Mouse (Mus musculus) spleen, adult 18-20 months (tissue): ENCODE results near the gene Dmpk.

ENCODE experiments used
- DNase-seq, 2 experiments: peaks; one replicate each; pipeline ENCODE4 v3.0.0; 2022; ENCODE audit warnings: mixed read lengths in 2 of 2

Gene Dmpk

DNA sequence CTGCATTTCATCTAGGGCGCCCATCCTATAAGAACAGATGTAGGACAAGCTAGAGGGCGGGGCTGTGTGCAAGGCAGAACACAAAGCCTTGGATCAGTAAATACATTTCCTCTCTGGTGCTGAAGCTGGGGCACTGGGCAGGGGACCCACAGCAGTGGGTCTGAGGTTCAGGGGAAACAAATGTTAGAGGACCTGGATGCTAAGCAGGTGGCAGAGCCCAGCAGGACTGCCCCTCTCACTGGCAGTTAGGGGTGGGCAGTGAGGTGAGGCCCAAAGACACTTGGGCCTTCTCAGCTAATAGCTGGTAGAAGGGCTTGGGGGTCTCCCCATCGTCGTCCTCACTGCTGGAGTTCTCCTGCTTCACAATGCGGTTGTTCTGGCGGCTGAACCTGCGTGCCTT lies 15.2 kb downstream of the Dmpk start:
- no peak for DNase-seq

GRCm38 (mm10) chr7:19100290-19100689 lies 16.6 kb downstream of the Dmpk start:
- no peak for DNase-seq

GRCm38 (mm10) chr7:19103741-19104140 lies 20.1 kb downstream of the Dmpk start:
- no peak for DNase-seq

DNA sequence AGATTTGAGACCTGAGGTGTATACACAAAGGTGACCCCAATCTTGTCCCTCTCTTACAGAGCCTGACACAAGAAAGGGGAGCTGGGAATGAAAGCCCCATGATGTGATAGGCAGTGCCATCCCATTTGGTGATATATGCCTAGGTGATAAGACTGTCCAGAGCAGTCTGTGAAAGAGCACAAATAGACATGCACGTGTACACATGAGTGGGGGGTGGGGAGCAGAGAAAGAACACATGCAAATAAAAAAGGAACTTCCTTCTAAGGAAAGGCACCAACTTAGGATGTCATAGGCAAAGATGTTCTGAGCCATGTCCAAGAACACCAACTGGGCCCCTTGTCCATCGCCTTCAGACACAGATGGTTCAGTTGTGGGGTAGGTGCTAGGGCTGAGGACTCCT lies 20.8 kb downstream of the Dmpk start:
- DNase-seq, result no peak

DNA sequence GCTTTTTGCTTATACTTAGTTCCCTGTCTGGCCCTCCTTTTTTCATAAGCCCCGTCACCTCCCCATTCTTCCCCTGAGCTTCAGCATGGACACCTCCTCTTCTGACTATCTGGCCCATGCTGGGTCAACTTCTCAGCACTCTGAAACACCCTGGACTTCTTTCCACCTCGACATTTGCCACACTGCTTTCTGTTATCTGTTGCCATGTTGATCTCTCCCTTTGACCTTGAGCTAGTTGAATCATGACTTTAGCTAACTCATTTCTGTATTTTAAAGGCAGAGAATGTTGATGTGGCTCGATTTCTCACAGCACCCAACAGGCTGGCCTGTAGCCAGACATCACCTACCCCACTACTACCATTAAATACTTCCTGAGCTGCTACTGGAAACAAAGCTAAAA lies 23.8 kb downstream of the Dmpk start:
- no peak for DNase-seq

DNA sequence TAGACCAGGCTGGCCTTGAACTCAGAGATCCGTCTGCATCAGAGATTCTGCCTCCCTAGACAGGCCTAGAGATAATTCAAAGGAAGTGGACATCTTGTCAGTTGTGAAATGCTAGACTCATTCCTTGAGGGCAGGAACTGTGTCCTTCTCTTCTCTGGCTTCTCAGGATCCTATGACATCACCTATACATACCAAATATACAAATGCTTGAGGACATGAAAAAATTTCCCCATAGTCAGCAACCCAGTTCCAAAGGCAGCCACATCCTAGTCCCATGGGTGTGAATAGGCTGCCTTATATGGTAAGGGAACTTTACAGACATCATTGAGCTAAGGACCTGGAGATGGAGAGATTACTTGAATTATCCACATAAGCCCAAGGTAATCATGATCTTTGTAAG lies 25.9 kb downstream of the Dmpk start:
- DNase-seq, result no peak

DNA sequence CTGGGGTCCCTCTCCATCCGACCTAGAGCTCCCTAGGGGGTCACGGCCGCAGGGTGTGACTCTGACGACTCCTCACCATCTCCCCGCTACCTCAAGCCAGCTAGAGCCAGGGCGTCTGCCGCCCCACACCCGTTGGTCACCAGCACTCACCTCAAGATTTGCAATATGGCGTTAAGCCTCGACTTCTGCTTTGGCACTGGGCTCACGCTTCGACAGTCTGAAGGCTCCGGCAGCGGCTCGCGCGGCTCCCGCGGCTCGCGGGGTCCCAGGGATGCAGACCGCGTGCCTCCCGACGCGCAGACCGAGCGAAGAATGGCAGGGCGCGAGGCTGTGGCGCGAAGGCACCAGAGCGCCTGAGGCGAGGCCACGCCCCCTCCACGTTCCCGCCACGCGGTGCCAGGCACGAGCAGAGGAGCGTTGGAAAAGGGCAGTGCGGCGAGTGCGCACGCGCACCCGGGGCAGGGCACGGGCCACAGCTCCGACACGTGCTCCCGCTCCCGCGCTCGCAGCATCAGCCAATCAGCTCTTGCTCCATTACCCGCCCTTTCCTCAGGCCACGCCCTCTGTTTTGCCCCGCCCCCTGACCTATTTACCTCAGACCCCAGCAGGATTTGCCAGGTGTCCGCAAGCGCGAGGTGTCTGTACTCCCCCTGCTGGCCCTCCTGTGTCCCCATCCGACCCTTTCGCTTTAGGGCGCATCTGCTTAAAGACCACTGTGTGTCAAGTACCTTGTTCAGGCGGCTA lies 34.6 kb downstream of the Dmpk start, which contains the start of gene Gm4969:
Gene Gm4969, minus strand, starts transcription at position 341 of the 744 bp plus-strand sequence.
- DNase-seq, result peak in 1 of 2 experiments; percentile 31

- no peak for DNase-seq
Observed at GRCm38 (mm10) chr7:19119083-19119482, 35.4 kb downstream of the Dmpk start.

GRCm38 (mm10) chr7:19119631-19120429 lies 36.2 kb downstream of the Dmpk start, which contains the start of gene Fbxo46:
Fbxo46 (plus strand) TSS chr7:19119859.
- peak; percentile 81 to 86 for DNase-seq

DNA sequence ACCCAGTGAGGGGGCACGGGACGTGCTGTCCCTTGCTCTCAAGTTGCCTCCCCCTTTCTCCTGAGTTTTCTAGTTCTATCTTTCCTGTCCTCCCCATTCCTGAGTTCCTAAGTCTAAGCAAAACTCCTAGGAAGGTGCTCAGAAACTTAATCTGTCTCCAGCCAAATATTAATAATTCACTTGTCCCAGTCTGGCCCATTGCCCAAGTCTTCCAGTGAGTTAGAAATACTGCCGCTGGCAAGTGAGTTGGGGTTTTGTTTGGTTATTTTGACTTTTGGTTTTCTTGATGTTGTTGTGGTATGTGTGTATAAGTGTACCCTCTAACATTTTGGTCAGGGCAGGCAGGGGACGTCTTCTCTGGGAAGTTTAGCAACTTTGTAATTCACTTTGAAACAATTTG lies 38.0 kb downstream of the Dmpk start:
- no peak for DNase-seq

DNA sequence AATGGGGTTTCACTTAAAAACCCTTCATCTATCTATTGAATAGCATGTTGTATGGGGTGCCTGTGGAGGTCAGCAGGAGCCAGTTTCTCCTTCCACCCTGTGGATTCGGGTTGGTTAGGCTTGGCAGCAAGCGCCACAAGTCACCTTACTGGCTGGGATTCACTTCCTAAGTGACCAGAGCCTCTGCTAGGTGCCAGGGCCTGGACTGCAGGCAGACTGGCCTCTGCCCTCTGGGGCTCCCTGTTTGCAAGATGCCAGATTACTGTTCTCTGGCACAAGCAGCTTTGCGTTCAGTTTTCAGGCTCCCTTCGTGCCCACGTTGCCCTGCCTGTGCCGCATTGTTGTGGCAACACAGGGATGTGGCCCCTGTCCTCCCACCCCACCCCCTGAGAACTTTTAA lies 41.1 kb downstream of the Dmpk start:
- DNase-seq, result no peak

GRCm38 (mm10) chr7:19127744-19128143 lies 44.1 kb downstream of the Dmpk start:
- no peak for DNase-seq

- no peak for DNase-seq
Observed at GRCm38 (mm10) chr7:19129396-19129795, 45.7 kb downstream of the Dmpk start.

- no peak for DNase-seq
Observed at GRCm38 (mm10) chr7:19130657-19131056, 47.0 kb downstream of the Dmpk start.

- peak; percentile 85 to 90 for DNase-seq
Observed at GRCm38 (mm10) chr7:19131324-19131848, 47.7 kb downstream of the Dmpk start.

DNA sequence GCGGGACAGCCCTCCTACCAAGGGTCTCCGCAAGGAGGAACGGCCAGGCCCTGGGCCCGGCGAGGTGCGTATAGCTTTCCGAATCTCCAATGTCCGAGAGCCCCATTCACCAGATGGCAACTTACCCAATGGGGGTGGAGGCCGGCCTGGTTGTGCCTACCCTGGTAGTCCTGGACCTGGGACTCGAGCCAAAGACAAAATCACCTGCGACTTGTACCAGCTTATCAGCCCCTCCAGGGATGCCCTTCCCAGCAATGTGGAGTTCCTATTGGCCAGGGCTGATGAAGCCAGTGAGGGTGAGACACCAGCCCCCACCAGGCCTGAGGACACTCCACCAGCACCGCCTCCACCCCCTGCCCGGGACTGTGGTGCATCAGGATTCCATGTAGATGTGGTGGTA lies 52.5 kb downstream of the Dmpk start:
- DNase-seq, result no peak

GRCm38 (mm10) chr7:19136673-19137334 lies 53.2 kb downstream of the Dmpk start:
- no peak for DNase-seq

GRCm38 (mm10) chr7:19137380-19137779 lies 53.7 kb downstream of the Dmpk start:
- DNase-seq, result peak; percentile 35 to 63
